Mouse (Mus musculus): ENCODE measurements around the gene Dennd4b. TPM values are rescaled to one million over a fixed set of nuclear protein-coding genes. Genes with fewer than 3 reads are reported as not detected.

The Dennd4b gene
- polyA plus RNA-seq, 1 experiment from 2014 or later: 6.8 TPM

Small RNA genes within 50 kb of the gene (microRNA-seq; reads per million reads assigned to microRNA genes)
- gene Mir7012: not detected

Other genes with a start within 250 kb of the Dennd4b start
- gene 4933434E20Rik, start 213.5 kb upstream of the Dennd4b start, polyA plus RNA-seq (2016; fragmentation: Nextera tagmentation; extraction: Ambion mirVana): 201 and 218 TPM in 2 replicates
- 184 and 186 TPM in 2 replicates for gene Ubap2l, start 212.6 kb upstream of the Dennd4b start, polyA plus RNA-seq (2016; fragmentation: Nextera tagmentation; extraction: Ambion mirVana)
- 464 and 470 TPM in 2 replicates for gene Tpm3, start 192.5 kb upstream of the Dennd4b start, polyA plus RNA-seq (2016; fragmentation: Nextera tagmentation; extraction: Ambion mirVana)
- gene Nup210l, start 161.1 kb upstream of the Dennd4b start, polyA plus RNA-seq (2016; fragmentation: Nextera tagmentation; extraction: Ambion mirVana): 0.40 and 0.46 TPM in 2 replicates
- gene Rps27, start 51.5 kb upstream of the Dennd4b start, polyA plus RNA-seq (2016; fragmentation: Nextera tagmentation; extraction: Ambion mirVana): 952 and 1,028 TPM in 2 replicates
- gene Rab13, start 51.5 kb upstream of the Dennd4b start, polyA plus RNA-seq (2016; fragmentation: Nextera tagmentation; extraction: Ambion mirVana): 22.3 and 23.4 TPM in 2 replicates
- 86.3 and 86.7 TPM in 2 replicates for gene Jtb, start 33.6 kb upstream of the Dennd4b start, polyA plus RNA-seq (2016; fragmentation: Nextera tagmentation; extraction: Ambion mirVana)
- gene Creb3l4, start 21.7 kb upstream of the Dennd4b start, polyA plus RNA-seq (2016; fragmentation: Nextera tagmentation; extraction: Ambion mirVana): 3.8 and 4.2 TPM in 2 replicates
- 33.8 and 44.2 TPM in 2 replicates for gene Slc39a1, start 17.0 kb upstream of the Dennd4b start, polyA plus RNA-seq (2016; fragmentation: Nextera tagmentation; extraction: Ambion mirVana)
- gene Crtc2, start 11.0 kb upstream of the Dennd4b start, polyA plus RNA-seq (2016; fragmentation: Nextera tagmentation; extraction: Ambion mirVana): 22.4 and 25.3 TPM in 2 replicates
- 12.8 and 15.9 TPM in 2 replicates for gene Gatad2b, start 28.0 kb downstream of the Dennd4b start, polyA plus RNA-seq (2016; fragmentation: Nextera tagmentation; extraction: Ambion mirVana)
- 19.7 and 22.7 TPM in 2 replicates for gene Slc27a3, start 124.8 kb downstream of the Dennd4b start, polyA plus RNA-seq (2016; fragmentation: Nextera tagmentation; extraction: Ambion mirVana)
- 38.1 and 40.5 TPM in 2 replicates for gene Ints3, start 168.4 kb downstream of the Dennd4b start, polyA plus RNA-seq (2016; fragmentation: Nextera tagmentation; extraction: Ambion mirVana)
- 3.3 and 3.5 TPM in 2 replicates for gene Npr1, start 200.7 kb downstream of the Dennd4b start, polyA plus RNA-seq (2016; fragmentation: Nextera tagmentation; extraction: Ambion mirVana)
- 322 and 326 TPM in 2 replicates for gene Ilf2, start 210.9 kb downstream of the Dennd4b start, polyA plus RNA-seq (2016; fragmentation: Nextera tagmentation; extraction: Ambion mirVana)
- 81.7 and 87.0 TPM in 2 replicates for gene Snapin, start 225.8 kb downstream of the Dennd4b start, polyA plus RNA-seq (2016; fragmentation: Nextera tagmentation; extraction: Ambion mirVana)
- gene Chtop, start 244.3 kb downstream of the Dennd4b start, polyA plus RNA-seq (2016; fragmentation: Nextera tagmentation; extraction: Ambion mirVana): 211 and 215 TPM in 2 replicates
- 5.0 and 7.2 TPM in 2 replicates for gene S100a1, start 249.2 kb downstream of the Dennd4b start, polyA plus RNA-seq (2016; fragmentation: Nextera tagmentation; extraction: Ambion mirVana)
- 10.6 and 12.3 TPM in 2 replicates for gene S100a13, start 249.2 kb downstream of the Dennd4b start, polyA plus RNA-seq (2016; fragmentation: Nextera tagmentation; extraction: Ambion mirVana)